Mouse (Mus musculus) liver (tissue): ENCODE results near the gene Ano9.

Experiments
- DNase-seq: peaks from one replicate; pipeline ENCODE4 v3.0.0-alpha.2; 2020; ENCODE audit warnings: mixed read lengths

Ano9 gene

GRCm38 (mm10) chr7:141061269-141061692 is 56.3 kb downstream of the Ano9 start:
- DNase-seq: no peak

DNA sequence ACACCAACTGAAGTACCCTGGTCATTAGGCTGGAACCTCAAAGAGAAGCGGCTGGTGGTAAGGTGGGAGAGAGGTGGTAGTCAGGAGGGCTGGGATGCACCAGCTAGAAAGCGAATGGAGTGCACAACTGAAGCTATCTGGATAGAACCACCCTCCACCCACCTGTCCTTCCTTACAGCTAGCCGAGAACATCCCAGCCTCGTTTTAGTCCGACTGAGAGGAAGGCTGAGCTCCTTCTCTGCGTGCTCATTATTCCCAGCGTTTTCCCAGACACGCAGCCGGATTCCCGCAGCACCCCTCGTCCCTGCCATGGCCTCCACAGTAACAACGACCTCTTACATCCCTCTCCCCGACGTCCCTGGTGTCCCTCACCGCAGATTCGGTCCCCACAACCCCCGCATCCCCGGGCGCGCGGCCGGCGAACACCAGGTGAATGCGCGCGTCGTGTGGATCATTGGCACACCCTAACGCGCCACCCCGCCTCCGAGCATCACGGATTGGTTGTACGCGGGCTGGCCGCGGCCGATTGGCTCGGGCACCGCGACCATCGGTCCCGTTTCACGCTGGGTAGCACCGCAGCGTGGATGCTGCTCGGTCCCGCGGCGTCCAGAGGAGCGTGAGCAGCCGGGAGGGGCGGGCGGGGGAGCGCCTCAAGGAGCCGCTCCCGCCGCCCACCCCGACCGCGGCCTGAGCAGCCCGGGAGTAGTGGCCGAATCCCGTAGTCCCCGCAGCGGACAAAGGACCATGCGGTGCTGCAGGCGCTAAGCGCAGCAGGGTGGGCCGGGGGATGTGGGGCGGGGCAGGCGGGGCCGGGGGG is 57.0 kb downstream of the Ano9 start, which contains the start of gene B4galnt4:
TSS of gene B4galnt4 (plus strand) at position 679 of the 817 bp plus-strand sequence.
- DNase-seq: peak; percentile 67

GRCm38 (mm10) chr7:141059929-141060328 is 57.7 kb downstream of the Ano9 start:
- DNase-seq: peak; percentile 37

GRCm38 (mm10) chr7:141058601-141059341 is 58.8 kb downstream of the Ano9 start:
- DNase-seq: no peak

GRCm38 (mm10) chr7:141057541-141057940 is 60.1 kb downstream of the Ano9 start:
- DNase-seq: no peak

GRCm38 (mm10) chr7:141056976-141057375 is 60.6 kb downstream of the Ano9 start:
- DNase-seq: no peak

DNA sequence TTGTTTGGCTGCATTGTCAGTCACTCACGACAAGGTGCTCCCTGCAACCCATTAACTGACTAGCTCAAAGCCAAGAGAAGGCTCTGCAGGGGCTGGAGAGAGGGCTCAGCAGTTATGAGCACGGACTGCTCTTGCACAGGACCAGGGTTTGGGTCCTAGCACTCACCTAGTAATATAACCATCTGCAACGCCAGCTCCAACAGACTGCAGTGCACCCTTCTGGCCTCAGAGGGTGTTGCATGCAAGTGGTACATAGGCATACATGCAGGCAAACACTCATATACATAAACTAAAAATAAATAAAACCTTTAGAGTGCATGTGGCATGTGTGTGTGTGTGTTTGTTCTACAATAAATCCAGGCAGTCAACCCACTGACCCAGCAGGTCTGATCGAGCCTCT is 61.8 kb downstream of the Ano9 start:
- DNase-seq: no peak

DNA sequence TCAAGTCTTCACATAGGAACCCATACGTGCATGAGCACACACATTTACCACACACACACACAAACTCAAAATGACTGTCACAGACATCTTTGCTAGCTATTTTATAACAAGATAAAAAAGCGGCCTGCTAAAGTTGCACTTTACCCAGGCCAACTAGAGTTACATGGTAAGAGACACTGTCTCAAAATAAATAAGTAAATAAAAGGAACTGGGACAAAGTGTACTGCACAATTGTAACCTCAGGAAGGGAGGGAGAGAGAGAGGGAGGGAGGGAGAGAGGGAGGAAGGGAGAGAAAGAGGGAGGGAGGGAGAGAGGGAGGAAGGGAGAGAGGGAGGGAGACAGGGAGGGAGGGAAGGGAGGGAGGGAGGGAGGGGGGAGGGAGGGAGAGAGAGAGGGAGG is 65.2 kb downstream of the Ano9 start:
- DNase-seq: no peak

- no peak for DNase-seq
These were observed 65.6 kb downstream of the Ano9 start for GRCm38 (mm10) chr7:141052016-141052415.
